Mouse (Mus musculus) neural tube, embryonic 11.5 days (tissue): Measurements from ENCODE around the gene Cdh8. TPM values are rescaled to one million over a fixed set of nuclear protein-coding genes. Genes with fewer than 3 reads are reported as not detected.
"Not testable (repeated sequence)": the region's sequence is repeated elsewhere in the genome, so short reads cannot be mapped to it uniquely, and the experiment has no call there.

Experiments used
- ATAC-seq: fragments of 200-750 bp; cut with Nextera tagmentation; 2 replicates; pipeline ENCODE4 v1.8.0; 2017; ENCODE audit warnings: moderate number of reproducible peaks, mild to moderate bottlenecking, moderate TSS enrichment, moderate library complexity; ENCODE audit not compliant: insufficient read depth, low FRiP score, low TSS enrichment
- DNase-seq: peaks from one replicate; pipeline ENCODE4 v3.0.0-alpha.2; 2015; ENCODE audit warnings: low spot score
- H3K27ac ChIP-seq: fragments of 300-500 bp; sonication (generic); 2 replicates; pipeline ENCODE4 v1.5.1; 2014; ENCODE audit warnings: low read depth, mild to moderate bottlenecking, low read length
- H3K27me3 ChIP-seq: fragments of 300-500 bp; sonication (generic); 2 replicates; pipeline ENCODE4 v1.6.1; 2014; ENCODE audit warnings: mild to moderate bottlenecking, low read length, mixed read lengths; ENCODE audit not compliant: control insufficient read depth, insufficient read depth
- H3K36me3 ChIP-seq: fragments of 300-500 bp; sonication (generic); 2 replicates; pipeline ENCODE4 v1.6.1; 2014; ENCODE audit warnings: mild to moderate bottlenecking, low read length, moderate library complexity, mixed read lengths; ENCODE audit not compliant: control insufficient read depth, insufficient read depth
- H3K4me1 ChIP-seq: fragments of 300-500 bp; sonication (generic); 2 replicates; pipeline ENCODE4 v1.6.1; 2014; ENCODE audit warnings: low read length, mixed read lengths; ENCODE audit not compliant: control insufficient read depth, insufficient read depth
- H3K4me2 ChIP-seq: fragments of 300-500 bp; sonication (generic); 2 replicates; pipeline ENCODE4 v1.6.1; 2014; ENCODE audit warnings: low read depth, mild to moderate bottlenecking, moderate library complexity
- H3K4me3 ChIP-seq: fragments of 300-500 bp; sonication (generic); 2 replicates; pipeline ENCODE4 v1.5.1; 2014; ENCODE audit warnings: low read depth, low read length
- H3K9ac ChIP-seq: fragments of 300-500 bp; sonication (generic); 2 replicates; pipeline ENCODE4 v1.6.1; 2014; ENCODE audit warnings: mild to moderate bottlenecking, low read length
- H3K9me3 ChIP-seq: fragments of 300-500 bp; sonication (generic); 2 replicates; pipeline ENCODE4 v1.6.1; 2016; ENCODE audit warnings: low read length; ENCODE audit not compliant: control insufficient read depth
- WGBS: fragments of 180-500 bp; shearing (Covaris S2); extraction: QIAGEN DNeasy Blood & Tissue Kit; methylation state at CpG from one replicate; pipeline ENCODE4 v1.1.7; 2014; 5-methylcytosine and 5-hydroxymethylcytosine counted together
- polyA plus RNA-seq: library from polyadenylated mRNA; unstranded; fragments of >200 nt; fragmentation: Nextera tagmentation; extraction: Ambion mirVana; gene quantifications from 2 replicates; pipeline ENCODE4 v1.2.1, GENCODE M21; 2014

Gene Cdh8
- polyA plus RNA-seq, 1 experiment from 2014 or later = 4.4 TPM

DNA sequence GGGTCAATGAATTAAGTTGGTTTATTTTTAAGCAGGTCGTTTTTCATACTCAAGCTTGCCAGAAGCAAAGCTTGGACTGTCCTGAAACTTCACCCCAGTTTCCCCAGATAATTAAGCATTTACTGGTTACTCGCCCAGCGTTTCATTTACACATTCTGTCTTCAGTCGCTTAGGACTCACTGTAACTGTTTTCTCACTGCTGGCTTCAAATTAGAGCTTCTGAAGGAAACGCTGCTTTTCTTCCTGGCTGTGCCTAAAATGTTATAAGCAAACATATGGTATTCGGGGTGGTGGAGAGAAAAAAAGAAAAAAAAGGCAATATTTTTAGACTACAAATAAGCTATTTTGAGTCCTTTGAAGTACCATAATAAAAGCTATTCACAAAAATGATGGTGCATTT is 192.6 kb downstream of the Cdh8 start:
- no peak overlapping the region for H3K4me2 ChIP-seq
- H3K4me1 ChIP-seq = no peaks in the 10 kb centered on the region
- H3K4me3 ChIP-seq = no peak overlapping the region
- ATAC-seq (no peak), DNase-seq (no peak)
- no peak overlapping the region for H3K27ac ChIP-seq
- no peaks in the 10 kb centered on the region for H3K27me3 ChIP-seq
- no peaks in the 10 kb centered on the region for H3K36me3 ChIP-seq
- H3K9ac ChIP-seq = no peak overlapping the region
- H3K9me3 ChIP-seq = no peaks in the 10 kb centered on the region
- WGBS = 67% methylated on average over 6 of the region's 6 CpGs

DNA sequence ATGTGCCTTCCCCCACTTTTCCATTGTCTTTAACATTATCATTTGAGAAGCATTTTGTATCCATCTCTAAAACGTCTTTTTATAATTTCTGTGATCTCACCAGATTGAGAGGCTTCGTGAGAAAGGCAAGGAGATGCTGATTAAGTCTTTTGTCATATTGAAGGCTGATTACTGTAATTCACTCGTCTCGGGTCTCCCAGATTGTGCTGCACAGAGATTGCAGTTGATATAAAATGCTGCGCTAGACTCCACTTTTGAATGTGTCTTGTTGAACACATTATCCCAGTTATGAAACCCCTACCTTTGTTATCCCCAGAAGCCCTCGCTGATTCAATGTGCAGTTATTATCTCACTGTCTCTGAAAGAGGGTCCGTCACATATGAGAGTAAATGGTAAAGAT is 211.1 kb downstream of the Cdh8 start:
- Histone ChIP-seq H3K4me1 (no peaks in the 10 kb centered on the region), H3K9me3 (no peaks in the 10 kb centered on the region), H3K27me3 (no peaks in the 10 kb centered on the region), H3K4me2 (no peak overlapping the region), H3K9ac (no peak overlapping the region), H3K4me3 (no peak overlapping the region), H3K36me3 (no peaks in the 10 kb centered on the region), H3K27ac (no peak overlapping the region)
- 87% methylated on average over 7 of the region's 7 CpGs for WGBS
- DNase-seq (no peak), ATAC-seq (no peak)

DNA sequence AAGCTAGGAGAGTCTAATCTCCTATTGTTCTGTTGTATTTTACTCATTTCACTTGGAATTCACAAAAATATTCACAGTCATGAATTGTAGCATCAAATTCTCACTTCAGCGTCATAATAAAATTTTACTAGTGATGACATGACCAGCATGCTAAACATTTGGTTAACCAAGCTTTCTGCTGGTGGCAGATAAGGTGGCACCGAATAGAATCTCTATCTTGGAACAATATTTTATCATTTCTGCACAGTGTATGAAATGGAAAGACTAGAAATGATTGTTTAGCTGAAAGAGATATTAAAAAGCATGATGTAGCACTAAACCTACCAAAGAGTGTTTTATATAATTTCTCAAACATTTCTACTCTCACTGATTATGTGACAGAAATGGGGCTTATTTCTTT is 225.6 kb downstream of the Cdh8 start:
- DNase-seq (no peak), ATAC-seq (no peak)
- Histone ChIP-seq H3K27ac (no peak overlapping the region), H3K4me2 (no peak overlapping the region), H3K4me1 (no peaks in the 10 kb centered on the region), H3K4me3 (no peak overlapping the region), H3K27me3 (no peaks in the 10 kb centered on the region), H3K36me3 (no peaks in the 10 kb centered on the region), H3K9me3 (no peaks in the 10 kb centered on the region), H3K9ac (no peak overlapping the region)
- WGBS = 91% methylated on average over 2 of the region's 2 CpGs

DNA sequence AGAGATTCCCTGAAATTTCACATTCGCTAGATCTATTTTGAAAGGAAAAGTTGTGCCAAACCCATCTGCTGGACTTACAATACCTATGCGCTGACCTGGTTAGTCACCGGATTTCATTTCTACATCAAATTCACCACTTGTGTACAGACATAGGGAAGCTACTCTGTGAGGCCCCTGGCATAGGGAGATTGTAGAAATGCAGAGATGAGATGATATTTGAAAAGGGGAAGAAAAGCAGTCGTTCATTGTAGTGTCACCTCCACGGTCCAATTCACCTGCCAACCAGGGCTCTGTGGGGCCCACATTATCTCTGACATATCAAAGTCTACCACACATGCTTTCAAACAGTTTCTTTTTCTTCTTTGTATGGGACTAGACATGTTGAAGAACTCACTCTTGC is 229.4 kb downstream of the Cdh8 start:
- DNase-seq = no peak
- 93% methylated on average over 5 of the region's 5 CpGs for WGBS
- Histone ChIP-seq H3K9ac (no peak overlapping the region), H3K4me3 (no peak overlapping the region), H3K4me2 (no peak overlapping the region), H3K27me3 (no peaks in the 10 kb centered on the region), H3K4me1 (no peaks in the 10 kb centered on the region), H3K27ac (no peak overlapping the region), H3K36me3 (no peaks in the 10 kb centered on the region), H3K9me3 (no peaks in the 10 kb centered on the region)
- no peak for ATAC-seq

DNA sequence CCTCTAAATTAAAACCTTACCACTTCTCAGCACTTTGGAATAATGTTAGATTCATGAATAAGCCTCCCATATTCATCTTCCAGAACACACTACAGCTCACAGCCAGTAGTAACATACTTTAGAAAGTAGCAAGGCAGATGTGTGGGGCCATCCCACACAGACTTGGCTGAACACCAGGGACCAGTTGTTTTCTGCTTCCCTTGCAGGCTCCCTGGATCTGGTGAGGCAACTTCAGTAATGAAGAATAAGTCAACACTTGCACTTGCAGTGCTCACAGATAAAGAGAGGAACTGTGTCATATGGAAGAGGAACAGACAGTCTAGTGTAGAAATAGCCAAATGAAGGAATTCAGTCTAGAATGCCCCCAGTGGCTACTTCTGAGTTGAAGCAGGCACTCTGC is 232.1 kb downstream of the Cdh8 start:
- no peak for DNase-seq
- ATAC-seq = no peak
- H3K4me2 ChIP-seq = no peak overlapping the region

DNA sequence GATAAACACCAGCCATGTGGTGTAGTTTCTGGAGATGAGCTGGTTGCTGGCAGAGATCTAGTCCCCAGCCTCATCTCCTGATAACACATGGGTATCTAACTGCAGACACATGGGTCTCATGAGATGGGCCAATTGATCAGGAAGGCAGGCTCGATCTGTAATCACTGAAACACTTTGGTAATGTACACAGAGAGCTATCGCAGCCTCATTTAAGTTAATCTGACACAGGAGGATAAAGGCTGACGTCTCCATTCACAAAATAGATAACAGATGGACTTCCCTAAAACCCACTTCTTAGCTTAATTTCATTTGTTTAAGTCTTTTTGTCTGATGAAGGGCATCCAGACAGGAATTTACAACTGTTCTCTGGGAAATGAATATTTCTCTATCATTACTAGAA is 249.3 kb downstream of the Cdh8 start:
- Histone ChIP-seq H3K4me2 (no peak overlapping the region), H3K9me3 (no peaks in the 10 kb centered on the region), H3K27ac (no peak overlapping the region), H3K27me3 (no peaks in the 10 kb centered on the region), H3K4me3 (no peak overlapping the region), H3K9ac (no peak overlapping the region), H3K4me1 (no peaks in the 10 kb centered on the region), H3K36me3 (no peaks in the 10 kb centered on the region)
- DNase-seq (no peak), ATAC-seq (no peak)
- 72% methylated on average over 3 of the region's 3 CpGs for WGBS

More for the DNA sequence above, 232.1 kb downstream of the Cdh8 start:
- Histone ChIP-seq H3K27ac (no peak overlapping the region), H3K4me3 (no peak overlapping the region), H3K4me1 (no peaks in the 10 kb centered on the region), H3K9ac (no peak overlapping the region), H3K9me3 (no peaks in the 10 kb centered on the region), H3K27me3 (no peaks in the 10 kb centered on the region), H3K36me3 (no peaks in the 10 kb centered on the region)

DNA sequence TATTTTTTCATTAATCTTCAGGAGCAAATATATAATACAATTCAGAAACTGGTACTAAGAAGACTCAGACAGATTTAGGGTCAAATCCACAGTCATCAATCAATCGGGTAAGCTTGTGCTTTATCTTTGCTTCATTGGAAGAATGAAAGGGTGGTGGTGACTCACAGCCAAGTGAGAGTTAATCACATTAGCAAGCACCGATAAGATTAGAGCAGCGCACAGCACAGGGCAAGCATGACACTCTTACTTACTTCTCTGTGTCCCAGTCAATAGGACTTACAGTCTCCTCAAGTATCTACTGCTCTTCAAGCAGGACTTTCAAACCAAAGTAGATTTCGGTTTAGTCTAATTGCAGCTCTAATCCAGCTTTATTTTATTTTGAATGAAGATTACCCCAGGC is 254.6 kb downstream of the Cdh8 start:
- Histone ChIP-seq H3K36me3 (no peaks in the 10 kb centered on the region), H3K27me3 (no peaks in the 10 kb centered on the region), H3K27ac (no peak overlapping the region), H3K4me2 (no peak overlapping the region), H3K9me3 (no peaks in the 10 kb centered on the region), H3K4me1 (no peaks in the 10 kb centered on the region), H3K4me3 (no peak overlapping the region), H3K9ac (no peak overlapping the region)
- ATAC-seq (no peak), DNase-seq (no peak)
- WGBS = 75% methylated on average over 4 of the region's 4 CpGs

DNA sequence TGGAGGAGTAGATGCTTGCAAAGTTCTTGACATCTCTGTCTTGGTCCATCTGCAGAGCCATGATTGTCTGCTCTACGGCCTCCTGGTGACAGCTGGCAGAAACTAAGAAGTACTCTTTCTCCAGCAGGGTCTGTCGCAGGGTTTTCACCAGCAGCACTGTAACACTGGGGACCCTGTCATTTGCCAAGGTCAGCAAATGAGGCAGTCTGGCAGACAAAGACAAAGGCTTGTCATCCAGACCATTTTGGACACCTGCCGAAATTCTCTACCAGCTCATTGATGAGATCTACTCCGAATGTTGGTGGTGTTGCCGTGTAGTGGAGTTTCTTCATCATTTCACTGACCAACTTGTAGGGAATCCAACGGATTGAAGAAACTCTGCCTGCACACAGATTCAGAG is 270.8 kb downstream of the Cdh8 start:
- no peak for ATAC-seq
- no peak overlapping the region for H3K4me3 ChIP-seq
- no peaks in the 10 kb centered on the region for H3K27me3 ChIP-seq
- no peak for DNase-seq
- no peak overlapping the region for H3K9ac ChIP-seq
- H3K36me3 ChIP-seq = no peaks in the 10 kb centered on the region
- H3K27ac ChIP-seq = no peak overlapping the region
- no peaks in the 10 kb centered on the region for H3K4me1 ChIP-seq
- no peaks in the 10 kb centered on the region for H3K9me3 ChIP-seq
- no peak overlapping the region for H3K4me2 ChIP-seq
- WGBS = 90% methylated on average over 6 of the region's 6 CpGs

DNA sequence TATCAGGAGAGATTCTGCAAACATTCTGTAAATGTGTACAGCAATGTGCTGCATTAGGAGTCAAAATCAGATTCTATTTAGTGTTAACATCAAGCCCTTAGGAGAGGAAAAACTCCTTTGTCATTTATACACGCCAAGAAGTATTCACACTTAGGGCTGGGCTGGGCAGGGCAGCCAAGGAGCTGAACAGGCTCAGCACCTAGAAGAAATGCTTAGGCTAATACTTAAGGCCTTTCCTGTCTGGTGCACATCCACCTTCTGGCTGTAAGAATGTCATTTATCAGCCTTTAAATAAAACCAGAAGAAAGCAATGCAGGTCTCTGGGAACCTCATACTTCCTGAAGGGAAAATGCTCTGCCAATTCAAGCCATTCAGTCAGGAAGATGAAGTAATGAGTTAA is 271.5 kb downstream of the Cdh8 start:
- not testable (repeated sequence) for H3K4me3 ChIP-seq, ATAC-seq, DNase-seq, H3K27ac ChIP-seq, H3K4me2 ChIP-seq, H3K36me3 ChIP-seq, H3K27me3 ChIP-seq, H3K9me3 ChIP-seq, H3K9ac ChIP-seq, H3K4me1 ChIP-seq
- 85% methylated on average over 1 of the region's 1 CpGs for WGBS
